Mouse (Mus musculus): ENCODE measurements around the gene Cltc. TPM values are rescaled to one million over a fixed set of nuclear protein-coding genes. Genes with fewer than 3 reads are reported as not detected.
"Not testable (repeated sequence)": the region's sequence is repeated elsewhere in the genome, so short reads cannot be mapped to it uniquely, and the experiment has no call there.

The Cltc gene
- total RNA-seq, 2 experiments from 2014 or later: 534 to 538 TPM

GRCm38 (mm10) chr11:86739470-86739869, 17.9 kb downstream of the Cltc start:
- DNase-seq (ENCODE audit: low spot score in 2 of 2): no peak

GRCm38 (mm10) chr11:86738956-86739355, 18.4 kb downstream of the Cltc start:
- DNase-seq (ENCODE audit: low spot score in 2 of 2): no peak

GRCm38 (mm10) chr11:86738308-86738707, 19.1 kb downstream of the Cltc start:
- not testable (repeated sequence) for DNase-seq (ENCODE audit: low spot score in 2 of 2)

DNA sequence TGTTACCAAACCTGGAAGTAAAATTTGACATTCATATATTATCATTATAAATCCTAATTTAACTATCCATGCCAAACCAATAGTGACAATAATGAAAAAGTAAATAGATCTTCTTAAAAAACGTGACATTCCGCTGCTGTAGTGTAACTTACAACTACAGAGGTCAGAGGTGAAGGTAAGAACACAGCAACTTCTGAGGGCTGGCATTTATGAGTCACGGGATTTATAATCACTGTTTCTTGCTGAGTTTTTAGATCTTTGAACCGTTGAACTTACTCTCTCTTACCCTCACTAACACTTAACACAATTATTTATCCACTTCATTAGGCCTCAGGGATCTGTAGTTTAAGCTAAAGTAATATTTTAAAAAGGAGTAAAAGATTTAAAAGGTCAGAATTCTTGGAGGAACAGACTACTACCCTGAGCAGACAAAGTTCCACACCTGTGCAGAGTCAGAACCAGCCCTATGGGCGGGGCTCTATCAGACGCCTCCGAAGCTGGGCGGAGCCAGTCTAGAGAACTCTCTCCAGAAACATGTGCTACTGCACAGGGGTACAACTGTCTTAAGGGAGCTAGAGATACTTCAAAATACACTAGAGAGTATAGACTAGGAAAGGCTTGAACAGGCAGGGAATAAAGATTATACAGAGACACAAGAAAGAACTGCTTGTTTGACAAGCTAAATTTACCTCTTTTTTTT, 19.9 kb downstream of the Cltc start:
- DNase-seq (ENCODE audit: low spot score in 2 of 2): no peak

DNA sequence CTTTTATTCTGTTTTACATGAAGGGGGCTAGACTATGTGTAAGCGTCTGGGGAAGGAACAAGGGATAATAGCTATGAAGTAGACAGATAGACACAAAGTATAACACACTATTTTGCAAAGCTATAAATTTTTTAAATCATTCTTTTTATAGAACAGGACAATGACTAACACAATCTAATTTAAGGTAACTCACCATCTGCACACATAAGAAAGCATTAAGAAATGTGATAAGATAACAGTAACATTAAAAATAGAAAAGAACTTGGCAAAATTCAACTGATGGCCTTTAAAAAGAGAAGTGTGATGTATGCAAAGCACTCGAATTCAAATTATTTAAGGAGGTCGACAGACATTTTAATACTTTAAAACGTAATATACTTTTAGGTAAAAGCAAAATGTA, 22.4 kb downstream of the Cltc start:
- DNase-seq (ENCODE audit: low spot score in 2 of 2): no peak

DNA sequence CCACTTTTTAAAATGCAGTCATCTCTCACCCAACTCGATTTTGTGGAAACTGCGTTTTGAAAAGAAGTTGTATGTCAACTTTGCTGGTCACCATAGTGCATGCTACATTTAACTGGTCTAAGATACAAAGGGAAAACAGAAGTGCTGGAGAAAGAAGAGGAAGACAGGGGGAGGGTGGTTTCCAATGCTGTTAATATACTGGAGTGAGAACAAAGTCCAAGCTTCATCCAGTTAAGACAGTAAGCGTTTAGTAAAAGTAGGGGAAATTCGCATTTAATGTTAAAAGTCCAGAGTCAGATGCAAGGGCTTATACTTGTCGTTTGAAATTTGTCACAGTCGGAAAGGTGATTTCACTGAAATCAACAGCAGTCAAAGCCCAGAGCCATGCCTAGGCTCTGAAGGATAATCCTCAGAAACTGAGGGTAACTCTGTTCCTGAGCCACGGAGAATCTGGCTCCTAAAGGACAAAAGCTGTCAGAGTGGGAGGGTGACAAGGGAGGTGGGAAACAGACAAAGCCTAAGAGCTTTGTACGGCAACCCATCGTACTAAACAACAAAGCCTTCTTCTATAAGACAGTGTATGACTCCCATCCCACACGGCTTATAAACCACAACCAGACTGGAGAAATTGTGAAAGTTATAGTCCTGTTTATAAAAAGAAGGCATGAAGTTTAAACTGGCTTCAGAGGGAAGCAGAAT, 23.0 kb downstream of the Cltc start:
- DNase-seq (ENCODE audit: low spot score in 2 of 2): no peak

DNA sequence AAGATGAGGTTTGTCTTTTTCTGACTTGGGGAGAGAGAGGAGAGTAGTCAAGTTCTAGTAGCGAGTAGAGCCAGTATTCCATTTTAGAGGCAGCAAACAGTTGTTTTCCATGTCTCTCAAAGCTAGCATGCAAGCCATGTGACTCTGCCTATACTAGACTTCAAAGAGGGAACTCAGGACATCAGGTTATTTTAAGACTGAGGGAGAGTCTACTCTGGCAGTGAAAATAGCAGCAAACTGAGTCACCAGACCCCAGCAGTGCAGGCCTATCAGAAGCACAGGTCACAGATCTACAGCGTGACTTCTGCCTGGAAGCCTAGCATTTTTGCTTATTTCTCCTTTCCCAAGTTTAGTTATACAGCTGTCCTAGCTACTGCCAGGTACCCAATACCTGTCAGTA, 25.9 kb downstream of the Cltc start:
- no peak for DNase-seq (ENCODE audit: low spot score in 2 of 2)

- no peak for DNase-seq (ENCODE audit: low spot score in 2 of 2)
These were observed 31.8 kb downstream of the Cltc start for GRCm38 (mm10) chr11:86725607-86726006.

DNA sequence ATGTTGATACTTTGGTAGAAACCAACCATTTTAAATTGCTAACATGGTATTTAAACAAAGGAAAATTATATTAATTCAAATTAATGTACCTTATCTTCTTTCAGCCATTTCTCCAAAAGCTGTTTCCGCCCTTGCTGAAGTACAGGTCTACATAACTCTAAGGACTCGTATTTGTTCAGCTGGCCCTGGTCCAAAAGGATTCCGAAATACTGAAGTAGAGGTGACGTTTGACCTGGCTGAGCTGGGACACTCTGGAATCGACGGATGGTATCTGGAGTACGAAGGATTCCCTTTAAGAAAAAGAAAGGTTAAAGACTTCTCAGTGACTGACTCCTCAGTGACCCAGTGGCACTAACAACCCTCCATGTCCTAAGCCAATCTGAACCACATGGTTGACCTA, 32.4 kb downstream of the Cltc start:
- DNase-seq (ENCODE audit: low spot score in 2 of 2): no peak

DNA sequence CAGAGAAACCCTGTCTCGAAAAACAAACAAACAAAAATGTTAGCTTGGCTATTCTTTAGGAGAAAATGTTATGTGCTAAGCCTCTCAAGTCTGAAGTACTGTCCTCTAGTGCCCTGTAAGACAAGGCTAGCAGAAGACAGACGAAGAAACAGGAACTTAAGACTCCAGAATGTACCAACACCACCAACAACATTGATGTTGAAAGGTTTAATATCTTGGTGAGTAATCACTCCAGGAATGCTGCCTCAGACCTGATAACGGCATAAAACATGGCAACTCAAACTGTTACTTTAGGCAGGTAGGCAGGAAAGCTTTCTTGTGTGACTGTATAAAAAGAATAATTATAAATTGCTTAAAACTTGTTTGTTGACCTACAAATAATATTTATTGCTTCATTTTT, 33.4 kb downstream of the Cltc start:
- DNase-seq (ENCODE audit: low spot score in 2 of 2): no peak

DNA sequence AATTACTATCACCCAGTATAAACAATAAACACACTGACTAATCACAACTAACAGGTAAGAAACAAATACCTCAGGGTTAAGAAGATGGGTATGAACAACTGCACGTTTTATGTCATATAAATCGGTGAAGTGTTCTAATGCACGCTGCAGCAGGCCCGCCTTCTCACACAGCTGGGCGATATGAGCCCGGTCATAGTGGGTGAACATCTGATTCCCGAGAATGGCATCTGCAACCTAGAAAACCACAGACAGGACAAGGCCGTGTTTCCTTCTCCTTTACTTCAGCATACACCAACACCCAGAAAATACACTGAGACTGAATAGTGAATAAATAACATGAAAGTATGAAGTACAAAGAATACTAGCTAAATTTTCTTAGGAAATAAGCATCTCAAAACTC, 38.0 kb downstream of the Cltc start:
- no peak for DNase-seq (ENCODE audit: low spot score in 2 of 2)

DNA sequence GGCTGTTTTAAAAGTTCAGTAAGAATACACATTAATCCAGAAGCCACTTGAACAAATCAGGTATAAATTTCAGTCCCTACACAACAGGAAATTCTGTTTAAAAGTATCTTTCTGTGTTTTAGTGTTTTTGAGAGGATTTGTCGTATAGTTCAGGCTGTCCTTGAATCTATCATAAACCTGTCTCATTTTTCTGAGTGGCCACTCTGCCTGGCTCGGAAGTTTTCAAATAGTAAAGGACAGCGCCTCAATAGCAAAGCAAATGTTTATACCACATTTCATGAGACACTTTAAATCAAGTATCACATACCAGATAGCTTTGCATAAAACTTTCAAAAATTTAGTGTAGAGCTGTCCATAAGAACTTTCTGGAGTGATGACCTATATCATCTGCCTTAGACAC, 39.0 kb downstream of the Cltc start:
- DNase-seq (ENCODE audit: low spot score in 2 of 2): no peak

DNA sequence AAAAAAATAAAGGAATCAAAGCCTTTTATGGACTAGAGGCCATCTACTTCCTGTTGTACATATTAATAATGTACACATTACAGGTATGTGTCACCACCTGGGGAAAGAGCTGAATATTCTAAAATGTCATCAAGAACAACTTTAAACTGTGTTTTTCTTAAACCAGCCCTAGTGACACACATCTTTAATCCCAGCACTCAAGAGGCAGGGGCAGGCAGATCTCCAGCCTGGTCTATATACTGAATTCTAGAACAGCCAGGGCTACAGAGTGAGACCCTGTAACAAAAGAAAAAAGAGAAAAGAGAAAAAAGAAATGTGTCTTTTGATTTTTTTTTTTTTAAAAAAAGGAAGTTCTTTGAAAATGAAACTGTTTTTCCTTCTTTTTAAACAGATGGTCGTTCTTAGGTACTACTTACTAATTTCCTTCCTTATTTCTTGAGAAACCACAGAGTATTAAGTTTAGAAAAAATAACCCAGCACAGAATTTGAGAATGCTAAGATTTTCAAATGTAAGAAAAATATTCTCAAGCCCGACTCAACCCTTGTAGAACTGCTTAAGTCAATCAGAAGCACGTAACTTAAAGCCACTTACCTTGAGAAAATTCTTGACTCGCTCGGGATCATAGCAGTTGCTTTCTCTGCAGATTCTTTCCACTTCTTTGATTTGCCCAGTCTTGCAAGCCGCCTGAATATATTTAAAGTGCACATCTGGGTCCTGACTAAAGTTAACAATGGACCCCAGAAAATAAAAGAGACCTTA, 39.9 kb downstream of the Cltc start:
- DNase-seq (ENCODE audit: low spot score in 2 of 2): no peak

GRCm38 (mm10) chr11:86714606-86715005, 42.8 kb downstream of the Cltc start:
- DNase-seq (ENCODE audit: low spot score in 2 of 2): no peak

- DNase-seq (ENCODE audit: low spot score in 2 of 2): no peak
These were observed 56.2 kb downstream of the Cltc start for GRCm38 (mm10) chr11:86701151-86701550.

- DNase-seq (ENCODE audit: low spot score in 2 of 2): no peak
These were observed 61.9 kb downstream of the Cltc start for GRCm38 (mm10) chr11:86695461-86695860.

DNA sequence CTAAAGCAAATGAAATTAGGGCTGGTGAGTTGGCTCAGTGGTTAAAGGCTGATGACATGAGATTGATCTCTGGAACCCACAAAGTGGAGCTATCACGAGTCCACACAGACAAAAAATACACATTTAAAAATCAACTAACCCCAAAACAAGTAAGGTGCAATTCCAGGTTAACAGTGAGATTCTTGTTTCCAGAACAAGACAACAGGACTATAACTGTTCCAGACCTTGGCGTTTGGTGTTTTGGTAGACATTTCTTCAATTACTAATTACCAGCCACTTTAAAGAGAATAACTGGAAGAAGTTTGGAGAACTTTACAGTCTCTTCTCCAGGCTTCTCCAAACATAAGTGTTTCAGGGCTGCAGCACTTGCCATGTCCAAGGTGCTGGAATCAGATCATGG, 64.8 kb downstream of the Cltc start:
- no peak for DNase-seq (ENCODE audit: low spot score in 2 of 2)

- DNase-seq (ENCODE audit: low spot score in 2 of 2): no peak
These were observed 65.4 kb downstream of the Cltc start for GRCm38 (mm10) chr11:86691956-86692355.

DNA sequence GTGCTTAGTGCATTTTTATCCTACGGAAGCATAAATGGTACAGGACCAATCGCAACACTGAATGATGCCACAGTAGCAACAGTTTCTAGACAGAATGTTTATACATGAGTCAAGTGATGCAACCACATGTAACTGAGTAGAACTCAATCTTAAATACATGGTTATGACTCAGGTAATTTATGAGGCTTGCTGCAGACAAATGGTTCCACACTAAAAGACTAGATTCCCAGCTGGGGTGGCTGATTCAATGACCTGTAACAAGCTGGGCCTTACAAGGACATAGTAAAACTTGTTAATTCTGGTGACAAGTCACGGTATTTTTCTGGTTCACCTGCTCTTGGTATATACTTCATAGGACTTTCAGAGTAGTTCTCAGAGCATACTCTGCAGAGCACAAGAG, 65.9 kb downstream of the Cltc start:
- no peak for DNase-seq (ENCODE audit: low spot score in 2 of 2)

DNA sequence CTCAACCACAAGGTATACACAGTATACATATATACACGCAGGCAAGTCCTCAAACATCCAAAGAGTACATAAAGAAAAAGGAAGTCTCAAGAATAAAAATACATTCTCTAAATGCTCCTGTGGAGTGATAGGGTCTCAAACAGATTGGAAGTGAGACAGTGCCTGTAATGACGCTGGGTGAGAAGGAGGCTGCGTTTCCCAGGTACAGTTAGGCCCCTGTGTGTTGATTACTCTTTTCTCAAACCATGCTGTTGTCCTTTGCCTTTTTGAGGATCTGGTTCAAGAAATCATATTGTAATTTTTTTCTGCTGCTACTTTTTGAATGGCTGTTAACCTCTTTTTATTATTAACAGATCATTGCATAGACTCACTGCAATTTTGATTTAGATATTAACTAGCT, 67.0 kb downstream of the Cltc start:
- no peak for DNase-seq (ENCODE audit: low spot score in 2 of 2)

DNA sequence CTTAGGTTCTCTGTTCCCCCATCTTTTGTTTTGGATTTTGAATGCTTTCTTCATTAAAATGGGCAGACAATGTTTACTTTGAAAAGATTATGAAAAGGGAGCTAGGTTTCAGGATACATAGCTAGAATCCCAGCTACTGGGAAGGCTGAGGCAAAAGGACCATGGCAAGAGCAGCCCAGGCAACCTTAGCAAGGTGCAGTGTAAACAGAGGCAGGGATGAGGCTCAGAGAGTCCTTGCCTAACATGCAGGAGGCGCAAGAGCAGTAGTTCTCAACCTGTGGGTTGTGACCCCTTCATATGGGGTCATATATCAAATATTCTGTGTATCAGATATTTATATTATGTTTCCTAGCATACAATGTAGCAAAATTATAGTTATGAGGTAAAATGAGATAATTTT, 72.0 kb downstream of the Cltc start:
- no peak for DNase-seq (ENCODE audit: low spot score in 2 of 2)

Data from left cerebral cortex, adult 18-20 months (tissue).